Mouse (Mus musculus) spleen, adult 2 months (tissue): ENCODE data around the gene Olfr429. TPM values are rescaled to one million over a fixed set of nuclear protein-coding genes. Genes with fewer than 3 reads are reported as not detected.
"Not testable (repeated sequence)": the region's sequence is repeated elsewhere in the genome, so short reads cannot be mapped to it uniquely, and the experiment has no call there.

ENCODE experiments used
- DNase-seq, 2 experiments: peaks; one replicate each; pipeline versions ENCODE4 v3.0.0 to v3.0.0-alpha.2; 2012 to 2021; ENCODE audit warnings: low spot score in 2 of 2, low read depth in 1 of 2
- H3K27ac ChIP-seq: fragments of 200-500 bp; 2 replicates; pipeline ENCODE4 v1.5.1; 2012; ENCODE audit warnings: low read length, inconsistent platforms; ENCODE audit not compliant: insufficient read depth
- H3K27me3 ChIP-seq: fragments of 200-500 bp; 2 replicates; pipeline ENCODE4 v1.6.1; 2012; ENCODE audit warnings: mild to moderate bottlenecking, moderate library complexity, low read length, inconsistent platforms; ENCODE audit not compliant: control insufficient read depth, insufficient read depth
- H3K36me3 ChIP-seq: fragments of 200-500 bp; 2 replicates; pipeline ENCODE4 v1.6.1; 2012; ENCODE audit warnings: mild to moderate bottlenecking, low read length, inconsistent platforms; ENCODE audit not compliant: control insufficient read depth, insufficient read depth
- H3K4me1 ChIP-seq: fragments of 200-500 bp; 2 replicates; pipeline ENCODE4 v1.6.1; 2011; ENCODE audit warnings: inconsistent platforms; ENCODE audit not compliant: control insufficient read depth, insufficient read depth, insufficient read length
- H3K4me3 ChIP-seq: fragments of 200-500 bp; 2 replicates; pipeline ENCODE4 v1.5.1; 2011; ENCODE audit warnings: mild to moderate bottlenecking, inconsistent platforms; ENCODE audit not compliant: insufficient read depth, insufficient read length; ENCODE audit errors: extremely low read depth
- CTCF ChIP-seq: fragments of 200-500 bp; IDR thresholded peaks from 2 replicates; pipeline ENCODE4 v1.5.1; 2011; ENCODE audit warnings: mild to moderate bottlenecking, inconsistent platforms; ENCODE audit not compliant: insufficient read depth, insufficient read length, insufficient replicate concordance; ENCODE audit errors: extremely low read depth
- POLR2A ChIP-seq: fragments of 200-500 bp; IDR thresholded peaks from 2 replicates; pipeline ENCODE4 v1.6.1; 2011; ENCODE audit warnings: low read depth, low read length, inconsistent platforms
- WGBS: fragments of 180-500 bp; shearing (Covaris S2); methylation state at CpG from one replicate; pipeline ENCODE4 v1.1.7; 2018; 5-methylcytosine and 5-hydroxymethylcytosine counted together
- polyA plus RNA-seq: library from polyadenylated mRNA; depleted of rRNA; stranded (reverse); fragments of >200 nt; gene quantifications from 2 replicates; pipeline ENCODE4 v1.2.3, GENCODE M21; 2012

The Olfr429 gene
- polyA plus RNA-seq, 1 experiment: not detected

- Histone ChIP-seq H3K4me1 (peaks cover 4% of the 10 kb centered on the region; the same call in 1 of the 2 replicates), H3K27ac (no peak within 1 kb of the TSS), H3K27me3 (no peaks in the 10 kb centered on the region), H3K36me3 (no peaks in the 10 kb centered on the region), H3K4me3 (no peak within 1 kb of the TSS)
- no peak for DNase-seq
- no peak for TF ChIP-seq POLR2A
- TF ChIP-seq CTCF: no peak
- 74% methylated on average over 2 of the region's 2 CpGs for WGBS
These were observed 35.2 kb upstream of the Olfr429 start, which contains the start of gene Olfr432 for GRCm38 (mm10) chr1:174048893-174049292. Gene Olfr432, plus strand, starts transcription at chr1:174049205.

DNA sequence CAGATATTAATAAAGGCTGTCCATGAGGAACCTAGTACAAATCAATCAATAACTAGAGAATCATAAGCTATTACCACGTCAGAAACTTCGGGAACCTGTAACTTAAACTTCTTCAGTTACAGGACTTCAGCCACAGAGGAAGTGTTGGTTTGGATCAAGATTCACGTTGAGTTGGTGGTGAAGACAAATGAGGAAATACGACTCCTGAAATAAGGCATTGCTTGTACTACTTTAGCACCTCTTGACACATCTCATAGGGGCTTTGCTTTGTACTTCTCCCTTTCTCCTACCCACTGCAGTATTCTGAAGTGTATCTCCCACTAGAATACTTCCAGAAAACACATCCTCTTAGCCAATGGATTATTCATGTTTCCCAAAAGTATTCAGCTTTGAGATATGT, 34.8 kb upstream of the Olfr429 start:
- H3K27ac ChIP-seq, H3K36me3 ChIP-seq, DNase-seq, H3K4me1 ChIP-seq, H3K4me3 ChIP-seq, H3K27me3 ChIP-seq: not testable (repeated sequence)
- WGBS: 15% methylated on average over 4 of the region's 4 CpGs

DNA sequence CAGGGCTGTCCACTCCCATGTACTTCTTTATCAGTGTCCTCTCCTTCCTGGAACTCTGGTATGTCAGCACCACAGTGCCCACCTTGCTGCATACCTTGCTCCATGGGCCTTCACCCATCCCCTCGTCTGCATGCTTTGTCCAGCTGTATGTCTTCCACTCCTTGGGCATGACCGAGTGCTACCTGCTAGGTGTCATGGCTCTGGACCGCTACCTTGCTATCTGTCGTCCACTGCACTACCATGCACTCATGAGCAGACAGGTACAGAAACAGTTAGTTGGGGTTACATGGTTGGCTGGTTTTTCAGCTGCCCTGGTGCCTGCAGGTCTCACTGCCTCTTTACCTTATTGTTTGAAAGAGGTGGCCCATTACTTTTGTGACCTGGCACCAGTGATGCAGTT, 33.6 kb upstream of the Olfr429 start:
- Histone ChIP-seq H3K27ac (no peak overlapping the region), H3K36me3 (no peaks in the 10 kb centered on the region), H3K4me1 (peaks cover 4% of the 10 kb centered on the region), H3K4me3 (no peak overlapping the region), H3K27me3 (no peaks in the 10 kb centered on the region)
- 76% methylated on average over 4 of the region's 4 CpGs for WGBS
- no peak for DNase-seq
- TF ChIP-seq CTCF (no peak), POLR2A (no peak)

DNA sequence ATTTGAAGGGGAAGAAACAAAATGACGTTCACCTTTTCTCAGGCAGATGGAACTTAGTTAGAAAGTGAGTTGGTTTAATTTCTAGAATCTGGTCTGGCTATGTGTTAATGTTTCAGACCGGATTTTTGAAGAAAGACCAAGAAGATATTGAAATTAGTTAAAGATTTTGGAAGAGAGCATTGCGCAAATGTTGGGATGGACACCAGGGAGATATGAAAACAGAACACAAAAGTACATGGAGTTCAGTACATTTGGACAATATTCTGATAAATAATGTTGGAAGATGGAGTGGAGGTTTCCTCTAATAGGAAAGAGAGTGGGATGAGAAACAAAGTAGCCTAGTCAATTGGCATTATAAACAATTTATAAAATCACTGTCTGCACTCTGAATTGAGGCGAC, 32.6 kb upstream of the Olfr429 start:
- no peak for DNase-seq
- peaks cover 4% of the 10 kb centered on the region for H3K4me1 ChIP-seq
- no peak overlapping the region for H3K4me3 ChIP-seq
- H3K27me3 ChIP-seq: no peaks in the 10 kb centered on the region
- H3K27ac ChIP-seq: no peak overlapping the region
- H3K36me3 ChIP-seq: no peaks in the 10 kb centered on the region
- TF ChIP-seq POLR2A (no peak), CTCF (no peak)
- WGBS: 89% methylated on average over 4 of the region's 4 CpGs

GRCm38 (mm10) chr1:174051931-174052536, 32.1 kb upstream of the Olfr429 start:
- no peak for DNase-seq
- H3K27ac ChIP-seq: no peak overlapping the region
- H3K36me3 ChIP-seq: no peaks in the 10 kb centered on the region
- no peak overlapping the region for H3K4me3 ChIP-seq
- TF ChIP-seq POLR2A (no peak), CTCF (no peak)
- WGBS: 75% methylated on average over 5 of the region's 5 CpGs
- H3K27me3 ChIP-seq: no peaks in the 10 kb centered on the region
- peaks cover 4% of the 10 kb centered on the region for H3K4me1 ChIP-seq

GRCm38 (mm10) chr1:174052981-174053380, 31.1 kb upstream of the Olfr429 start:
- Histone ChIP-seq H3K36me3 (no peaks in the 10 kb centered on the region), H3K4me3 (no peak overlapping the region), H3K27ac (no peak overlapping the region), H3K27me3 (no peaks in the 10 kb centered on the region), H3K4me1 (peaks cover 4% of the 10 kb centered on the region)
- 77% methylated on average over 3 of the region's 3 CpGs for WGBS
- TF ChIP-seq POLR2A (no peak), CTCF (no peak)
- no peak for DNase-seq

DNA sequence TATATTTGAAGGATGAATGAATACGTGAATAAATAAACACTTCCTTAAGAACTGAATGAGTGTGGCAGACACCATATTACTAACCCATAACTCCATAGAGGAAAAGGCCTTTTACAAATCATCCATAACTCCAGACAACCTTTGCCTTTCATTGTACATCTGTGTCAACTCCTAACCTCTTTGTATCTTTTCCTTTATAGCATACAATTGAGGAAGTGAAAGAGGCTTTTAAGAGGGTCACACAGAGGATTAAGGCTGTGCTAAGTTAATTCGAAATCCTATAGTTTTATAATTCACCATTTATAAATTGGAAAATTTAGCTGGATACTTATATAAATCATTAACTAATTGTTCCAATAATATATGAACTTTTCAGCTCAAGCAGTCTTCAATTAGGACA, 28.9 kb upstream of the Olfr429 start:
- Histone ChIP-seq H3K36me3 (no peaks in the 10 kb centered on the region), H3K27ac (no peak overlapping the region), H3K4me3 (no peak overlapping the region), H3K27me3 (no peaks in the 10 kb centered on the region), H3K4me1 (peaks cover 4% of the 10 kb centered on the region)
- no peak for DNase-seq
- TF ChIP-seq POLR2A (no peak), CTCF (no peak)
- 42% methylated on average over 2 of the region's 2 CpGs for WGBS
